Mouse (Mus musculus) small intestine, adult 2 months (tissue): ENCODE measurements around the gene Fbxw27.

Experiments
- CTCF ChIP-seq: fragments of 200-500 bp; IDR thresholded peaks from 2 replicates; pipeline ENCODE4 v1.5.1; 2012; ENCODE audit warnings: low read depth, mild to moderate bottlenecking, control low read depth, inconsistent platforms, low read length, moderate library complexity, mixed read lengths; ENCODE audit not compliant: insufficient replicate concordance, insufficient read length; ENCODE audit errors: extremely low read depth
- POLR2A ChIP-seq: fragments of 200-500 bp; IDR thresholded peaks from 2 replicates; pipeline ENCODE4 v1.6.1; 2012; ENCODE audit warnings: low read depth, mild to moderate bottlenecking, control low read depth, inconsistent platforms, low read length, moderate library complexity

DNA sequence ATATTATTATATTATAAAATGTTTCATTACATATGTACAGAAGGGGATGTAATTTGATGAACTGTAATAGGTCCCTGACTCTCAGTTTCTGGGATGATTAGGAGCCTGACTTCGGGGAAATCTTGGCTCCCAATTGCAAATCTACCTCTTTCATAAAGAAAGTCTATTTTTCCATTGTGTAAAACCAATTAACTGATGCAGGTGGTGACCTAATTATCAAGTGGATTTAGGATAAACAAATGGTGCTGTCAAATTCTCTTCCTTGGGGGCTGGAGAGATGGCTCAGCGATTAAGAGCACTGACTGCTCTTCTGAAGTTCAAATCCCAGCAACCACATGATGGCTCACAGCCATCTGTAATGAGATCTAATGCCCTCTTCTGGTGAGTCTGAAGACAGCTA lies 5.3 kb upstream of the Fbxw27 start:
- TF ChIP-seq POLR2A (no peak), CTCF (no peak)
